Mouse (Mus musculus) left cerebral cortex, postnatal 14 days (tissue): ENCODE results near the gene Gm9. TPM values are rescaled to one million over a fixed set of nuclear protein-coding genes. Genes with fewer than 3 reads are reported as not detected.
"Not testable (repeated sequence)": the region's sequence is repeated elsewhere in the genome, so short reads cannot be mapped to it uniquely, and the experiment has no call there.

Experiments
- DNase-seq, 2 experiments: peaks; one replicate each; pipeline ENCODE4 v3.0.0; 2021 to 2022; ENCODE audit warnings: low spot score in 2 of 2, mixed read lengths in 1 of 2
- intact Hi-C: fragments of 180-260 bp; cut with DNase I; formaldehyde crosslinking; loops from one replicate; pipeline ENCODE4 v1.15.1; 2025
- long read RNA-seq, 2 experiments: library from polyadenylated mRNA; stranded (forward); transcript quantifications; one replicate each; pipeline ENCODE4 v2.0.0; 2021
- total RNA-seq, 2 experiments: library from RNA; stranded (reverse); gene quantifications; 2 replicates each; pipeline ENCODE4 v1.2.3; 2021

Gene Gm9
- not detected for total RNA-seq
- long read RNA-seq, experiment 1: 0 reads
- long read RNA-seq, experiment 2: 0 reads

DNA sequence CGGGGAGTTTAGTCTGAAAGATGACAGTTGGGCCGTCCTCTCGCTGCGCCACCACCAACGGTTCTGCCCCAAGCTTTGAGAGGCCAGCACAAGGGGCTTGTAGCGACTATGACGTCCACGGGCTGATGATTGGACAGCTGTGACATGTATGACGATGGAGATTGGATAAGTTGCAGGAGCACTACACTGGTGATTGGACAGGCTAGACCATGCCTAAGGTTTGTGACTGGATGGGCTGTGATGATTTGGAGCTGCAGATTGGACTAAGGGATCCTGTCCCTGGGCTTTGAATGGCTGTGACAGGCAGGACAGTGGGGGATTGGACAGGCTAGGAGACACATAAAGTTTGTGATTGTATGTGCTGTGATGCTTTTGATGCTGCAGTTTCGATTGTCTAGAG is at the start of gene Gm9:
TSS of gene Gm9 (minus strand) at position 101 of the 400 bp plus-strand sequence.
- no peak for DNase-seq
- intact Hi-C loops: no loop called here

GRCm38 (mm10) chrX:37249619-37250018 is 38.8 kb upstream of the Gm9 start, which contains the start of gene Rhox3a:
Rhox3a (plus strand) TSS chrX:37249919.
- intact Hi-C loops: not testable (repeated sequence)

DNA sequence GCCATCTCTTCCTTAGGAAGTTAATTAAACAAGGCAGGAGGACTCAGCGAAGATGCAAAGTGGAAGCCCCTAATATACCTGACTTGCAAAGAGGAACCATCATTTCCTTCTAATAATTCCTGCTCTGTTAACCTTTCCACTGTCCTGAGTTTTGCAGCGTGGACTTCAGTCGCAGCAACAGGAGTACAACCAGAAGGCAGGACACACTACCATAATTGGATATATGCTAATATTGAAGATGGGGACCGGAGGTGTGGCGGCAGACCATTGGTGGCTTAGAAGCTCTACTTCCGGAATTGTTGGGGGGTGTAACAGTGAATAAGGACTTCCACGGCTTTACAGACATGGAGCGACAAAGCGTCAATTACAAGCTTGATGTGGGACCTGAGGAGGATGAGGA is 33.8 kb upstream of the Gm9 start, which contains the start of gene Rhox2a:
TSS of gene Rhox2a (plus strand) at position 301 of the 400 bp plus-strand sequence.
- DNase-seq, intact Hi-C loops: not testable (repeated sequence)

More at GRCm38 (mm10) chrX:37249619-37250018, 38.8 kb upstream of the Gm9 start, which contains the start of gene Rhox3a:
- DNase-seq: not testable (repeated sequence)

DNA sequence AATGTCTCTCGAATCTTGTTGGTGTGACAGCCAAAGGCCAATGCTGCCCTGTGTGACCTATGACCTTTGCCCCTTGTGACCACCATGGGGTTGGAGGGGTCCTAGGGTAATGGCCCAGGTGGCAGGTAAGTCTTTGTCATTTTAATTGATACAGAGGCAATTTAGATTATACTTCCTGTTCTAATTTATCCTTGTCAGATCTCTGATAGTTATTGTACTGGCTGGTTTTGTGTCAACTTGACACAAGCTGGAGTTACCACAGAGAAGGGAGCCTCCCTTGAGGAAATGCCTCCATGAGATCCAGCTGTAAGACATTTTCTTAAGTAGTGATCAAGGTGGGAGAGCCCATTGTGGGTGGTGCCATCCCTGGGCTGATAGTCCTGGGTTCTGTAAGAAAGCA is 11.3 kb upstream of the Gm9 start, which contains the start of gene Rhox1:
TSS of gene Rhox1 (minus strand) at position 101 of the 400 bp plus-strand sequence.
- intact Hi-C loops, DNase-seq: not testable (repeated sequence)

- no peak for DNase-seq
- intact Hi-C loops: no loop called here
These were observed 12.2 kb downstream of the Gm9 start for GRCm38 (mm10) chrX:37198676-37199075.

- DNase-seq: peak; percentile 3 to 17
- intact Hi-C loops: no loop called here
These were observed 19.0 kb downstream of the Gm9 start for GRCm38 (mm10) chrX:37191744-37192379.

- intact Hi-C loops: no loop called here
- peak; percentile 67 to 82 for DNase-seq
These were observed 19.6 kb downstream of the Gm9 start, which contains the start of the genes Ndufa1 and Rnf113a1 for GRCm38 (mm10) chrX:37191105-37191743. Ndufa1 (minus strand) TSS chrX:37191163. Rnf113a1 (plus strand) TSS chrX:37191245.

DNA sequence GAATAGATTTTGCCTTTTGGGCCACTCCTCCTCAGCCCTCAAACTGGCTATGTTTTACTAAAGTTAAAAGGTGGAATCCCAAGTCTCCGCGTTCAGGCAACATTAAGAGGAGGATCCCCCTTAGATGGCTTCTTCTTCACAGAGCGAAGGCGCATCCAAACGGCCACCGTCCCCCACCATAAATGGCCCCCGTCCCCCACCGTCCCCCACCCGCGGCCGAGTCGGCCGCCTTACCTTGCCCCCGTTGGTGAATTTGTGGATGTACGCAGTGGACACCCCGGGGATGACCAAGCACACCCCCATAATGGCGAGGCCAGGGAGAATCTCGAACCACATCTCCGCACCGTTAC is 20.1 kb downstream of the Gm9 start:
- intact Hi-C loops: no loop called here
- peak in 1 of 2 experiments; percentile 5 for DNase-seq

DNA sequence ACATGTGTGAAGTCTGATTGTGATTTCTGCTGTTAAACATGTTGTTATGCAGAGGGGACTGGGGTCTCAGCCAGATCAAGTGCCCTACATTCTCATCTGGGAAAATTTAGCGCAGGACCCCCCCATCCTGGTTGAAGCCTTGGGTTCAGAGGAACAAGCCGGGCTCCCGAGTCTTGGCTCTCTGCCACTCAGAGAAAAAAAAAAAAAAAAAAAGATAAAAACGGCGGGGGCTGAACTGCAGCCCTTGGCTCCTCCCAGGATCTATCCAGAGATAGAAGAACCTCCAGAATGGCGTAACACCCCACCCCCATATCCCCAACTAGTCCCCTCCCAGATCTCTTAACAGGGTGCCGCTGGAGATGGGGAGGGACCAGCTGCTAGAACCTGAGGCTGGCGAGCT is 26.4 kb downstream of the Gm9 start:
- intact Hi-C loops, DNase-seq: not testable (repeated sequence)

- no peak for DNase-seq
- intact Hi-C loops: no loop called here
These were observed 42.1 kb downstream of the Gm9 start, which contains the start of gene Akap14 for GRCm38 (mm10) chrX:37168742-37169141. Akap14 (minus strand) TSS chrX:37168842.

DNA sequence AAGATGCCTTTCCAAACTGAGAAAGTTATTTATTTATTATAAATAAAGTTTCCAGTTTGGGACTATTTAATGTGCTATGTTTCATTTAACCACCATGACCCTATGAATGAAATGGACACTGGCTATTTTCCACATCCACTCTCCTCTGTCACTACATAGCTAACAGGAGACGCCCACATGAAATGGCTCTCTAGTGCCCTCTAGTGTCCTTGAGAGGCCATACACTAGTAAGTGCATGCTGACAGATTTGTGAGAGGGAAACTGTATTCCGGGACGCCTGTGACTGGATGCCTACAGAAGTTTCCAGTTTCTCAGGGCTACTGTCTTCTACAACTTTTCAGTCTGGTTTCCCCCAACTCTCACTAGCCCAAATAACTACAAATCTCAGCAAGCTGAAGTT is 43.8 kb downstream of the Gm9 start:
- intact Hi-C loops: no loop called here
- peak; percentile 21 to 30 for DNase-seq

- intact Hi-C loops: no loop called here
- DNase-seq: no peak
These were observed 47.7 kb downstream of the Gm9 start for GRCm38 (mm10) chrX:37163115-37163514.

DNA sequence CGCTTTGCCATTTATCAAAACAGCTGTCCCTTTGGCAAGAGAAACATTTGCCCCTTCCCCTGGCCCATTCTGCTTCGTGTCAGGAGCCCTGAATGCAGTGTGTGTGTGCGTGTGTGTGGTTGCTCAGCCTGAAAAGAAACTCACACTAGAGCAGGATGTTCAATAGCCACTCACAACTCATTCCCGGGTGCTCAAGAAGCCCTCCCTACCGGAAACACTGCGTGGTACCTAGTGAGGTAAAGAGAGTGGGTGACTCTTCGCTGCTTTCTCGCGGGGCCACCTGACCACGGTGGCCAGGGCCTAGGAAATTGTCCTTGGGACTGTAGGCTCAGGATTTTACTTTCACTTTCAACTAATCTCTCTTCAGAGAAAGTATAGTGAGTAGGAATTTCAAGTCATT is 49.7 kb downstream of the Gm9 start:
- intact Hi-C loops: no loop called here
- no peak for DNase-seq

Other genes starting within 250 kb of the Gm9 start
- gene Sept6, start 219.2 kb downstream of the Gm9 start, total RNA-seq: 10 to 100 TPM; 72.5 to 75.0 TPM
- gene Sowahd, start 162.2 kb downstream of the Gm9 start, total RNA-seq: not detected
- gene Rpl39, start 125.6 kb downstream of the Gm9 start, total RNA-seq: 100 to 1,000 TPM; 292 to 301 TPM
- gene Upf3b, start 100.7 kb downstream of the Gm9 start, total RNA-seq: 10 to 100 TPM; 15.0 to 15.6 TPM
- 10 to 100 TPM; 15.2 to 15.9 TPM for gene Nkap, start 84.2 kb downstream of the Gm9 start, total RNA-seq
- not detected for gene Akap14, start 42.2 kb downstream of the Gm9 start, total RNA-seq
- 100 to 1,000 TPM; 252 to 260 TPM for gene Ndufa1, start 19.9 kb downstream of the Gm9 start, total RNA-seq
- 1 to 10 TPM; 5.5 to 7.3 TPM for gene Rnf113a1, start 19.8 kb downstream of the Gm9 start, total RNA-seq
- gene Rhox1, start 11.2 kb upstream of the Gm9 start, total RNA-seq: not detected
- gene Rhox2a, start 33.9 kb upstream of the Gm9 start, total RNA-seq: not detected
- not detected for gene Rhox3a, start 38.9 kb upstream of the Gm9 start, total RNA-seq
- not detected for gene Rhox4a, start 54.3 kb upstream of the Gm9 start, total RNA-seq
- not detected for gene Rhox3a2, start 169.0 kb upstream of the Gm9 start, total RNA-seq
- not detected for gene Rhox4a2, start 179.8 kb upstream of the Gm9 start, total RNA-seq
- not detected for gene Rhox2b, start 201.0 kb upstream of the Gm9 start, total RNA-seq
- not detected for gene Rhox4b, start 221.5 kb upstream of the Gm9 start, total RNA-seq
- not detected for gene Rhox2c, start 242.6 kb upstream of the Gm9 start, total RNA-seq
- not detected for gene Rhox3c, start 247.5 kb upstream of the Gm9 start, total RNA-seq